Mouse (Mus musculus): ENCODE results near the gene Magi1.

The Magi1 gene

GRCm38 (mm10) chr6:93909976-93910375 lies 373.7 kb downstream of the Magi1 start:
- in situ Hi-C loops (cut with MboI; ENCODE audit: low pct_unique_long_range_greater_than_20kb in 1 of 2, low sequenced_read_pairs in 2 of 2, unreplicated experiment in 1 of 2) = no loop called here

- in situ Hi-C loops (cut with MboI; ENCODE audit: low pct_unique_long_range_greater_than_20kb in 1 of 2, low sequenced_read_pairs in 2 of 2, unreplicated experiment in 1 of 2) = no loop called here
Measured at GRCm38 (mm10) chr6:93904987-93905386, 378.7 kb downstream of the Magi1 start.

GRCm38 (mm10) chr6:93902239-93902638 lies 381.5 kb downstream of the Magi1 start:
- in situ Hi-C loops (cut with MboI; ENCODE audit: low pct_unique_long_range_greater_than_20kb in 1 of 2, low sequenced_read_pairs in 2 of 2, unreplicated experiment in 1 of 2) = no loop called here

- in situ Hi-C loops (cut with MboI; ENCODE audit: low pct_unique_long_range_greater_than_20kb in 1 of 2, low sequenced_read_pairs in 2 of 2, unreplicated experiment in 1 of 2) = no loop called here
Measured at GRCm38 (mm10) chr6:93901408-93901807, 382.3 kb downstream of the Magi1 start.

GRCm38 (mm10) chr6:93897512-93897911 lies 386.2 kb downstream of the Magi1 start:
- in situ Hi-C loops (cut with MboI; ENCODE audit: low pct_unique_long_range_greater_than_20kb in 1 of 2, low sequenced_read_pairs in 2 of 2, unreplicated experiment in 1 of 2) = no loop called here

GRCm38 (mm10) chr6:93895721-93896120 lies 388.0 kb downstream of the Magi1 start:
- in situ Hi-C loops (cut with MboI; ENCODE audit: low pct_unique_long_range_greater_than_20kb in 1 of 2, low sequenced_read_pairs in 2 of 2, unreplicated experiment in 1 of 2) = no loop called here

GRCm38 (mm10) chr6:93893956-93894355 lies 389.8 kb downstream of the Magi1 start:
- in situ Hi-C loops (cut with MboI; ENCODE audit: low pct_unique_long_range_greater_than_20kb in 1 of 2, low sequenced_read_pairs in 2 of 2, unreplicated experiment in 1 of 2) = no loop called here

- in situ Hi-C loops (cut with MboI; ENCODE audit: low pct_unique_long_range_greater_than_20kb in 1 of 2, low sequenced_read_pairs in 2 of 2, unreplicated experiment in 1 of 2) = no loop called here
Measured at GRCm38 (mm10) chr6:93892922-93893321, 390.8 kb downstream of the Magi1 start.

GRCm38 (mm10) chr6:93890011-93890410 lies 393.7 kb downstream of the Magi1 start:
- in situ Hi-C loops (cut with MboI; ENCODE audit: low pct_unique_long_range_greater_than_20kb in 1 of 2, low sequenced_read_pairs in 2 of 2, unreplicated experiment in 1 of 2) = no loop called here

- in situ Hi-C loops (cut with MboI; ENCODE audit: low pct_unique_long_range_greater_than_20kb in 1 of 2, low sequenced_read_pairs in 2 of 2, unreplicated experiment in 1 of 2) = no loop called here
Measured at GRCm38 (mm10) chr6:93877337-93877736, 406.4 kb downstream of the Magi1 start.

- in situ Hi-C loops (cut with MboI; ENCODE audit: low pct_unique_long_range_greater_than_20kb in 1 of 2, low sequenced_read_pairs in 2 of 2, unreplicated experiment in 1 of 2) = no loop called here
Measured at GRCm38 (mm10) chr6:93874936-93875335, 408.8 kb downstream of the Magi1 start.

GRCm38 (mm10) chr6:93874376-93874775 lies 409.3 kb downstream of the Magi1 start:
- in situ Hi-C loops (cut with MboI; ENCODE audit: low pct_unique_long_range_greater_than_20kb in 1 of 2, low sequenced_read_pairs in 2 of 2, unreplicated experiment in 1 of 2) = no loop called here

- in situ Hi-C loops (cut with MboI; ENCODE audit: low pct_unique_long_range_greater_than_20kb in 1 of 2, low sequenced_read_pairs in 2 of 2, unreplicated experiment in 1 of 2) = no loop called here
Measured at GRCm38 (mm10) chr6:93873536-93873935, 410.2 kb downstream of the Magi1 start.

GRCm38 (mm10) chr6:93871516-93871915 lies 412.2 kb downstream of the Magi1 start:
- in situ Hi-C loops (cut with MboI; ENCODE audit: low pct_unique_long_range_greater_than_20kb in 1 of 2, low sequenced_read_pairs in 2 of 2, unreplicated experiment in 1 of 2) = no loop called here

- in situ Hi-C loops (cut with MboI; ENCODE audit: low pct_unique_long_range_greater_than_20kb in 1 of 2, low sequenced_read_pairs in 2 of 2, unreplicated experiment in 1 of 2) = no loop called here
Measured at GRCm38 (mm10) chr6:93870023-93870422, 413.7 kb downstream of the Magi1 start.

GRCm38 (mm10) chr6:93862263-93862662 lies 421.5 kb downstream of the Magi1 start:
- in situ Hi-C loops (cut with MboI; ENCODE audit: low pct_unique_long_range_greater_than_20kb in 1 of 2, low sequenced_read_pairs in 2 of 2, unreplicated experiment in 1 of 2) = no loop called here

GRCm38 (mm10) chr6:93856783-93857182 lies 426.9 kb downstream of the Magi1 start:
- in situ Hi-C loops (cut with MboI; ENCODE audit: low pct_unique_long_range_greater_than_20kb in 1 of 2, low sequenced_read_pairs in 2 of 2, unreplicated experiment in 1 of 2) = no loop called here

GRCm38 (mm10) chr6:93855806-93856641 lies 427.7 kb downstream of the Magi1 start:
- in situ Hi-C loops (cut with MboI; ENCODE audit: low pct_unique_long_range_greater_than_20kb in 1 of 2, low sequenced_read_pairs in 2 of 2, unreplicated experiment in 1 of 2) = no loop called here

GRCm38 (mm10) chr6:93848942-93849790 lies 434.6 kb downstream of the Magi1 start:
- in situ Hi-C loops (cut with MboI; ENCODE audit: low pct_unique_long_range_greater_than_20kb in 1 of 2, low sequenced_read_pairs in 2 of 2, unreplicated experiment in 1 of 2) = no loop called here

All from mouse embryonic stem cell (cell line).